Mouse (Mus musculus) myocyte (in vitro differentiated cells): Measurements from ENCODE around the gene Cep57l1. TPM values are rescaled to one million over a fixed set of nuclear protein-coding genes. Genes with fewer than 3 reads are reported as not detected.

Experiments
- H3K27me3 ChIP-seq: one replicate; pipeline ENCODE4 v1.6.1; 2011; ENCODE audit not compliant: control insufficient read depth, insufficient read depth, insufficient read length
- H3K36me3 ChIP-seq: one replicate; pipeline ENCODE4 v1.6.1; 2011; ENCODE audit not compliant: control insufficient read depth, insufficient read depth
- H3K4me2 ChIP-seq: one replicate; pipeline ENCODE4 v1.6.1; 2011; ENCODE audit warnings: low read depth, control low read depth
- H3K4me3 ChIP-seq: one replicate; pipeline ENCODE4 v1.5.1; 2011; ENCODE audit warnings: mild to moderate bottlenecking, control low read depth, moderate library complexity
- H3K79me2 ChIP-seq: one replicate; pipeline ENCODE4 v1.6.1; 2011; ENCODE audit not compliant: control insufficient read depth, insufficient read depth
- H3ac ChIP-seq: one replicate; pipeline ENCODE4 v1.6.1; 2011; ENCODE audit not compliant: control insufficient read depth, insufficient read length
- CEBPB ChIP-seq: IDR thresholded peaks from 2 replicates; pipeline ENCODE4 v1.6.1; 2011; ENCODE audit warnings: mild to moderate bottlenecking, moderate library complexity; ENCODE audit not compliant: poor library complexity, insufficient read depth, severe bottlenecking
- E2F4 ChIP-seq: IDR thresholded peaks from one replicate; pipeline ENCODE4 v1.6.1; 2011; ENCODE audit warnings: mild to moderate bottlenecking, control low read depth, moderate library complexity; ENCODE audit not compliant: insufficient read depth
- MAX ChIP-seq: IDR thresholded peaks from one replicate; pipeline ENCODE4 v1.6.1; 2011; ENCODE audit warnings: low read depth, mild to moderate bottlenecking, control low read depth
- MYOD1 ChIP-seq, 3 experiments: IDR thresholded peaks; one replicate each; pipeline ENCODE4 v1.6.1; 2011; ENCODE audit warnings: control low read depth in 2 of 3, low read depth in 2 of 3, mild to moderate bottlenecking in 2 of 3, moderate library complexity in 1 of 3; ENCODE audit not compliant: insufficient read length in 2 of 3, control insufficient read depth in 1 of 3
- MYOG ChIP-seq, 3 experiments: IDR thresholded peaks; one replicate each; pipeline ENCODE4 v1.6.1; 2011; ENCODE audit warnings: control low read depth in 2 of 3, low read depth in 2 of 3, mild to moderate bottlenecking in 2 of 3; ENCODE audit not compliant: insufficient read length in 2 of 3, control insufficient read depth in 1 of 3, insufficient read depth in 1 of 3
- POLR2A ChIP-seq: IDR thresholded peaks from one replicate; pipeline ENCODE4 v1.6.1; 2011; ENCODE audit warnings: low read depth, mild to moderate bottlenecking, control low read depth, moderate library complexity; ENCODE audit not compliant: insufficient read length
- POLR2AphosphoS2 ChIP-seq: IDR thresholded peaks from one replicate; pipeline ENCODE4 v1.6.1; 2011; ENCODE audit warnings: low read depth, control low read depth; ENCODE audit not compliant: insufficient read length
- REST ChIP-seq: IDR thresholded peaks from one replicate; pipeline ENCODE4 v1.6.1; 2011; ENCODE audit warnings: mild to moderate bottlenecking, control low read depth, moderate library complexity; ENCODE audit not compliant: insufficient read depth, insufficient read length
- SRF ChIP-seq: IDR thresholded peaks from one replicate; pipeline ENCODE4 v1.6.1; 2011; ENCODE audit warnings: low read depth; ENCODE audit not compliant: control insufficient read depth, insufficient read length
- TCF12 ChIP-seq: IDR thresholded peaks from one replicate; pipeline ENCODE4 v1.6.1; 2011; ENCODE audit warnings: mild to moderate bottlenecking, control low read depth; ENCODE audit not compliant: poor library complexity, insufficient read depth, severe bottlenecking
- TCF3 ChIP-seq: IDR thresholded peaks from one replicate; pipeline ENCODE4 v1.6.1; 2011; ENCODE audit warnings: low read depth, control low read depth; ENCODE audit not compliant: insufficient read length
- USF1 ChIP-seq: IDR thresholded peaks from one replicate; pipeline ENCODE4 v1.6.1; 2011; ENCODE audit warnings: low read depth, mild to moderate bottlenecking, control low read depth, moderate library complexity
- polyA plus RNA-seq: library from polyadenylated mRNA; unstranded; fragments of >200 nt; fragmentation: generic; extraction: Trizol; gene quantifications from one replicate; pipeline ENCODE4 v1.2.1, GENCODE M21; 2012; ENCODE audit warnings: missing spikeins

The Cep57l1 gene
- polyA plus RNA-seq, 1 experiment, result 3.3 TPM

DNA sequence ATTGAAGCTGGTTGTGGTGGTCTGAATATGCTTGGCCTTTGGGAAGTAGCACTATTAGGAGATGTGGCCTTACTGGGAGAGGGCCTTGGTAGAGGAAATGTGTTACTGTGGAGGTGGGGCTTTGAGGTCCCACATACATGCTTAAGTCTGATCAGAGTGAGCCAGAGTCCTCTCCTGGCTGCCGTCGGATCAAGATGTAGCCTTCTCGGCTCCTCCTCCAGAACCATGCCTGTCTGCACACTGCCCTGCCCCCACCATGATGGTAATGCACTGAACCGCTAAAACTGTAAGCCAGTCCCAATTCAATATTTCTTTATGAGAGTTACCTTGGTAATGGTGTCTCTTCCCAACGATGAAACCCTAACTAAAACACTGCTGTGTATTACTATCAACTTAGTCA, 19.5 kb upstream of the Cep57l1 start:
- Histone ChIP-seq H3K4me2 (no peak overlapping the region), H3K27me3 (no peaks in the 10 kb centered on the region), H3ac (no peak overlapping the region), H3K4me3 (no peak overlapping the region), H3K36me3 (no peaks in the 10 kb centered on the region), H3K79me2 (peaks cover 8% of the 10 kb centered on the region)
- TF ChIP-seq POLR2AphosphoS2 (no peak), MAX (no peak), POLR2A (no peak), MYOG (IDR thresholded peaks at IDR 0.05; ENCODE audit: control insufficient read depth in 1 of 3, insufficient read depth in 1 of 3, insufficient read length in 2 of 3, low read depth in 2 of 3) (no peak), REST (no peak), MYOD1 (IDR thresholded peaks at IDR 0.05; ENCODE audit: control insufficient read depth in 1 of 3, insufficient read length in 2 of 3, low read depth in 2 of 3) (no peak), TCF3 (no peak), E2F4 (no peak), USF1 (no peak)

DNA sequence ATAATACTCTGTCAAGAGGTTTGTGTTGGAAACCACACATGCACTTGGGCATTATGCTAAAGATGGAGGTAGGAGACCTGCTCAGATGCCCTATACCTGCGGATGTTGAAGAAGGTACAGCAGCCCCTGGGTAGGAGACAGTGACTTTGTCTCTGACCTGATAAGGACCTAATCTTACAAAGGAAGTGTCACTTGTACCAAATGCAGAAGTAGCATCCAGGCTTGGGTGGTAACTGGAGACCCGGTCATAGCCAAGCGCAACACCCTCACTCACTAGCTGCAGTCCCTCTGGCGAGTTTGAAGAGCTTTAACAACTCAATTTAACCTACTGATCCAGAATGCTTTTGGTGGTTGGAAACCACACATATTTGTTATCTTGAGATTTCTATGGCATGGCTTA, 18.1 kb upstream of the Cep57l1 start:
- H3K4me3 ChIP-seq, result no peak overlapping the region
- no peak overlapping the region for H3ac ChIP-seq
- TF ChIP-seq MYOG (IDR thresholded peaks at IDR 0.05; ENCODE audit: control insufficient read depth in 1 of 3, insufficient read depth in 1 of 3, insufficient read length in 2 of 3, low read depth in 2 of 3) (no peak), CEBPB (no peak), POLR2A (no peak), TCF12 (no peak), MAX (no peak), E2F4 (no peak), SRF (no peak), TCF3 (no peak), MYOD1 (IDR thresholded peaks at IDR 0.05; ENCODE audit: control insufficient read depth in 1 of 3, insufficient read length in 2 of 3, low read depth in 2 of 3) (no peak), POLR2AphosphoS2 (no peak), REST (no peak), USF1 (no peak)

DNA sequence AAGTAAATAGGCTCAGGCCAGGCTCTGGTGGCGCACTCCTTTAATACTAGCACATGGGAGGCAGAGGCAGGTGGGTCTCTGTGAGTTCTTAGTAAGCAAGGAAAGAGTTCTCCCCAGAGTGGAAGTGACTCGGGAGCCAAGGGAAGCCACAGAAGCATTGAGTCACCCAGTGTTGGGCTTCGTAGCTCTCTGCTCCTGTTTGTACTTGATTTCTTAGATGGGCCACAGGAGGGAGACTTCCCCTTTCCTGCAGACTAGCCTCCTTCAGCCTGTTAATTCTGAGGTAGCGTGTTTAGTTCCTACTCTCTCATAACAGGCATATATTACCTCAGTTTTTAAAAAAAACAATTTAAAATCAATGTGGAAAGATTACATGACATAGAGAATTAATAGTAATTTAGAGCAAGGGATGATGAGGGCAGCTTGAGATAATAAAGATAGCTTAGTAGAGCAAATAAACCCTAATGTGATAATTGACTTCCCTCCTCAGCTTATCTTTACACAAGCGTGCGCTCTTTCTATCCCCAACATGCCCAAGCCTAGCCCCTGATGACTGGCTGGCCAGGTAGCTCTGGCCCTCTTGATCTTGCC, 16.9 kb upstream of the Cep57l1 start:
- TF ChIP-seq MYOD1 (IDR thresholded peaks at IDR 0.05; ENCODE audit: control insufficient read depth in 1 of 3, insufficient read length in 2 of 3, low read depth in 2 of 3), result no peak
- no peak for TF ChIP-seq TCF12
- TF ChIP-seq CEBPB, result no peak
- H3K4me2 ChIP-seq, result no peak overlapping the region
- no peaks in the 10 kb centered on the region for H3K36me3 ChIP-seq
- no peak overlapping the region for H3ac ChIP-seq
- peaks cover 15% of the 10 kb centered on the region for H3K79me2 ChIP-seq
- H3K27me3 ChIP-seq, result no peaks in the 10 kb centered on the region
- no peak overlapping the region for H3K4me3 ChIP-seq

More for the DNA sequence above, 18.1 kb upstream of the Cep57l1 start:
- Histone ChIP-seq H3K79me2 (peaks cover 14% of the 10 kb centered on the region), H3K36me3 (no peaks in the 10 kb centered on the region), H3K27me3 (no peaks in the 10 kb centered on the region), H3K4me2 (no peak overlapping the region)

DNA sequence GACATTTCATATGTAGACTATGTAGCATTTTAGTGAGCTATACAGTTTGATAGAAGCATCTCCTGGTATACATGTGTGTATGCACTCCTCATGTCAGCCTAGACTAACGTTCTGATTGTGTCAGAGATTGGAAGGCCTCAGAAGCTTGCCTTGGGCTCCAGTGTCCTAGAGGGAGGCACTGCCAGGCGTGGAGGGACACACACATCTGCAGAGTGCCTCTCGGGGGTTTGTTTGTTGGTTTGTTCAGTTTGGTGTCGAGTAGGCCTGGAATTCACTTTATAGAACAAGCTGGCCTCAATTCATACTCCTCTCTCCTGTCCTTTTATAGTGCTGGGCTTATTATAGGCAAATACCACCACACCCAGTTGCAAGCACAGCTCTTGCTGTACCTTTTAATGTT, 16.3 kb upstream of the Cep57l1 start:
- H3K27me3 ChIP-seq, result no peaks in the 10 kb centered on the region
- H3K36me3 ChIP-seq, result no peaks in the 10 kb centered on the region
- no peak overlapping the region for H3ac ChIP-seq
- peaks cover 15% of the 10 kb centered on the region for H3K79me2 ChIP-seq
- TF ChIP-seq POLR2A (no peak), POLR2AphosphoS2 (no peak), MYOG (IDR thresholded peaks at IDR 0.05; ENCODE audit: control insufficient read depth in 1 of 3, insufficient read depth in 1 of 3, insufficient read length in 2 of 3, low read depth in 2 of 3) (no peak), REST (no peak), CEBPB (no peak), TCF3 (no peak), E2F4 (no peak), MYOD1 (IDR thresholded peaks at IDR 0.05; ENCODE audit: control insufficient read depth in 1 of 3, insufficient read length in 2 of 3, low read depth in 2 of 3) (no peak), TCF12 (no peak), SRF (no peak), USF1 (no peak), MAX (no peak)
- H3K4me3 ChIP-seq, result no peak overlapping the region
- no peak overlapping the region for H3K4me2 ChIP-seq

DNA sequence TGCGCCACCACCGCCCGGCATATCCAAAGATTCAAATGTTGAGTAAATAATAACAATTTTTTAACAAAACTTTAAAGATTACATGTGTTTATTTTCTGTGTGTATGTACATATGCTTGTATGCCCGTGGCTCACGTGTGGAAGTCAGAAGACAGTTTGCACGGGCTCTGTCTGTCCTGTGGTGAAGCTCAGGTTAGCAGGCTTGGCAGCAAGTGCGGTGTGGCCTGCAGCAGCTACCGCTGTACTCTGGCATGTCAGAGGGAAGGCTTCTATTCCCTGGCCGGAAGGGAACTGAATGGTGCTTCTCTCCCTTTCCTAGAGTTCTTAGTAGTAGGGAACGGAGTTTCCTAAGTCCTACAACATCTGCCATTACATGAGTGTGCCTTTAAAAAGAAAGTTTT, 15.4 kb upstream of the Cep57l1 start:
- Histone ChIP-seq H3K4me2 (no peak overlapping the region), H3K36me3 (no peaks in the 10 kb centered on the region), H3K4me3 (no peak overlapping the region), H3ac (no peak overlapping the region), H3K79me2 (peaks cover 23% of the 10 kb centered on the region), H3K27me3 (no peaks in the 10 kb centered on the region)
- TF ChIP-seq REST (no peak), CEBPB (no peak), POLR2AphosphoS2 (no peak), POLR2A (no peak), SRF (no peak), MYOG (IDR thresholded peaks at IDR 0.05; ENCODE audit: control insufficient read depth in 1 of 3, insufficient read depth in 1 of 3, insufficient read length in 2 of 3, low read depth in 2 of 3) (no peak), E2F4 (no peak), TCF3 (no peak)
